Mouse (Mus musculus) midbrain, embryonic 10.5 days (tissue): ENCODE results near the gene Tmem30b. TPM values are rescaled to one million over a fixed set of nuclear protein-coding genes. Genes with fewer than 3 reads are reported as not detected.

Experiments
- DNase-seq: peaks from one replicate; pipeline ENCODE4 v3.0.0-alpha.2; 2017; ENCODE audit warnings: low spot score
- H3K27ac ChIP-seq: fragments of 300-500 bp; sonication (generic); replicated peaks from 2 replicates; pipeline ENCODE4 v1.5.1; 2016; ENCODE audit warnings: mild to moderate bottlenecking
- H3K27me3 ChIP-seq: fragments of 300-500 bp; sonication (generic); 2 replicates; pipeline ENCODE4 v1.6.1; 2016; ENCODE audit warnings: low read depth, mild to moderate bottlenecking; ENCODE audit not compliant: poor library complexity, severe bottlenecking
- H3K36me3 ChIP-seq: fragments of 300-500 bp; sonication (generic); 2 replicates; pipeline ENCODE4 v1.6.1; 2016; ENCODE audit warnings: mild to moderate bottlenecking, moderate library complexity
- H3K4me1 ChIP-seq: fragments of 300-500 bp; sonication (generic); 2 replicates; pipeline ENCODE4 v1.6.1; 2016
- H3K4me3 ChIP-seq: fragments of 300-500 bp; sonication (generic); 2 replicates; pipeline ENCODE4 v1.5.1; 2016; ENCODE audit warnings: mild to moderate bottlenecking, moderate library complexity
- H3K9me3 ChIP-seq: fragments of 300-500 bp; sonication (generic); replicated peaks from 2 replicates; pipeline ENCODE4 v1.6.1; 2016; ENCODE audit warnings: mild to moderate bottlenecking
- WGBS: fragments of 180-500 bp; shearing (Covaris S2); methylation state at CpG from one replicate; pipeline ENCODE4 v1.1.7; 2016; 5-methylcytosine and 5-hydroxymethylcytosine counted together
- polyA plus RNA-seq: library from polyadenylated mRNA; unstranded; fragments of >200 nt; fragmentation: Nextera tagmentation; extraction: Ambion mirVana; gene quantifications from 2 replicates; pipeline ENCODE4 v1.2.1, GENCODE M21; 2016

Tmem30b gene
- polyA plus RNA-seq, 1 experiment from 2014 or later: 1.8 TPM

GRCm38 (mm10) chr12:73525254-73525885 is 20.8 kb downstream of the Tmem30b start:
- Histone ChIP-seq H3K4me1 (peaks cover 25% of the 10 kb centered on the region), H3K4me3 (no peak overlapping the region), H3K27me3 (no peaks in the 10 kb centered on the region), H3K27ac (no peak overlapping the region), H3K9me3 (no peaks in the 10 kb centered on the region), H3K36me3 (no peaks in the 10 kb centered on the region)
- no peak for DNase-seq
- 70% methylated on average over 8 of the region's 8 CpGs for WGBS

- Histone ChIP-seq H3K36me3 (no peaks in the 10 kb centered on the region), H3K9me3 (no peaks in the 10 kb centered on the region), H3K27me3 (0 out of 2 replicates have a peak, but pooled peaks cover 6% of the 10 kb centered on the region), H3K27ac (no peak overlapping the region), H3K4me1 (peaks cover 12% of the 10 kb centered on the region), H3K4me3 (no peak overlapping the region)
- WGBS: 89% methylated on average over 12 of the region's 12 CpGs
- DNase-seq: no peak
Observed at GRCm38 (mm10) chr12:73523066-73523465, 23.1 kb downstream of the Tmem30b start.

GRCm38 (mm10) chr12:73521944-73522343 is 24.2 kb downstream of the Tmem30b start:
- DNase-seq: no peak
- 65% methylated on average over 3 of the region's 3 CpGs for WGBS
- Histone ChIP-seq H3K4me1 (peaks cover 12% of the 10 kb centered on the region), H3K27ac (no peak overlapping the region), H3K36me3 (no peaks in the 10 kb centered on the region), H3K9me3 (no peaks in the 10 kb centered on the region), H3K27me3 (0 out of 2 replicates have a peak, but pooled peaks cover 6% of the 10 kb centered on the region), H3K4me3 (no peak overlapping the region)

GRCm38 (mm10) chr12:73521238-73521841 is 24.9 kb downstream of the Tmem30b start:
- 58% methylated on average over 15 of the region's 15 CpGs for WGBS
- H3K4me1 ChIP-seq: peaks cover 12% of the 10 kb centered on the region
- no peak overlapping the region for H3K4me3 ChIP-seq
- no peaks in the 10 kb centered on the region for H3K36me3 ChIP-seq
- no peaks in the 10 kb centered on the region for H3K9me3 ChIP-seq
- 0 out of 2 replicates have a peak, but pooled peaks cover 6% of the 10 kb centered on the region for H3K27me3 ChIP-seq
- no peak overlapping the region for H3K27ac ChIP-seq
- DNase-seq: no peak

GRCm38 (mm10) chr12:73517768-73518167 is 28.4 kb downstream of the Tmem30b start:
- H3K27ac ChIP-seq: no peak overlapping the region
- H3K36me3 ChIP-seq: no peaks in the 10 kb centered on the region
- peaks cover 6% of the 10 kb centered on the region; the same call in 1 of the 2 replicates for H3K27me3 ChIP-seq
- DNase-seq: no peak
- WGBS: 69% methylated on average over 12 of the region's 12 CpGs
- H3K4me3 ChIP-seq: no peak overlapping the region
- H3K9me3 ChIP-seq: no peaks in the 10 kb centered on the region
- H3K4me1 ChIP-seq: peaks cover 12% of the 10 kb centered on the region

GRCm38 (mm10) chr12:73517022-73517709 is 29.0 kb downstream of the Tmem30b start:
- H3K4me1 ChIP-seq: peaks cover 12% of the 10 kb centered on the region
- H3K36me3 ChIP-seq: no peaks in the 10 kb centered on the region
- H3K27ac ChIP-seq: no peak overlapping the region

GRCm38 (mm10) chr12:73516516-73516915 is 29.7 kb downstream of the Tmem30b start:
- DNase-seq: no peak
- peaks cover 7% of the 10 kb centered on the region for H3K4me1 ChIP-seq

More at GRCm38 (mm10) chr12:73517022-73517709, 29.0 kb downstream of the Tmem30b start:
- peak; percentile 82 for DNase-seq
- Histone ChIP-seq H3K4me3 (no peak overlapping the region), H3K9me3 (no peaks in the 10 kb centered on the region), H3K27me3 (peaks cover 6% of the 10 kb centered on the region; the same call in 1 of the 2 replicates)
- WGBS: 42% methylated on average over 15 of the region's 15 CpGs

GRCm38 (mm10) chr12:73514722-73515121 is 31.5 kb downstream of the Tmem30b start:
- Histone ChIP-seq H3K9me3 (no peaks in the 10 kb centered on the region), H3K4me3 (no peak overlapping the region), H3K4me1 (no peaks in the 10 kb centered on the region), H3K27me3 (peaks cover 6% of the 10 kb centered on the region; the same call in 1 of the 2 replicates), H3K36me3 (no peaks in the 10 kb centered on the region), H3K27ac (no peak overlapping the region)
- 72% methylated on average over 6 of the region's 6 CpGs for WGBS
- no peak for DNase-seq

More at GRCm38 (mm10) chr12:73516516-73516915, 29.7 kb downstream of the Tmem30b start:
- 88% methylated on average over 8 of the region's 8 CpGs for WGBS
- H3K4me3 ChIP-seq: no peak overlapping the region
- H3K27ac ChIP-seq: no peak overlapping the region
- H3K27me3 ChIP-seq: peaks cover 6% of the 10 kb centered on the region; the same call in 1 of the 2 replicates
- no peaks in the 10 kb centered on the region for H3K36me3 ChIP-seq
- no peaks in the 10 kb centered on the region for H3K9me3 ChIP-seq

GRCm38 (mm10) chr12:73513958-73514357 is 32.2 kb downstream of the Tmem30b start:
- Histone ChIP-seq H3K9me3 (no peaks in the 10 kb centered on the region), H3K27ac (no peak overlapping the region)
- 93% methylated on average over 10 of the region's 10 CpGs for WGBS

GRCm38 (mm10) chr12:73511467-73512047 is 34.6 kb downstream of the Tmem30b start:
- no peaks in the 10 kb centered on the region for H3K36me3 ChIP-seq
- H3K27ac ChIP-seq: no peak overlapping the region
- no peaks in the 10 kb centered on the region; the same call in 1 of the 2 replicates for H3K27me3 ChIP-seq
- H3K9me3 ChIP-seq: no peaks in the 10 kb centered on the region
- H3K4me3 ChIP-seq: no peak overlapping the region
- H3K4me1 ChIP-seq: no peaks in the 10 kb centered on the region
- WGBS: 88% methylated on average over 16 of the region's 16 CpGs
- DNase-seq: no peak

More at GRCm38 (mm10) chr12:73513958-73514357, 32.2 kb downstream of the Tmem30b start:
- H3K36me3 ChIP-seq: no peaks in the 10 kb centered on the region
- H3K4me1 ChIP-seq: no peaks in the 10 kb centered on the region
- H3K27me3 ChIP-seq: peaks cover 6% of the 10 kb centered on the region; the same call in 1 of the 2 replicates
- H3K4me3 ChIP-seq: no peak overlapping the region
- no peak for DNase-seq

- no peak for DNase-seq
- Histone ChIP-seq H3K27ac (no peak overlapping the region), H3K4me1 (no peaks in the 10 kb centered on the region), H3K9me3 (no peaks in the 10 kb centered on the region), H3K4me3 (no peak overlapping the region), H3K27me3 (no peaks in the 10 kb centered on the region), H3K36me3 (no peaks in the 10 kb centered on the region)
- 86% methylated on average over 14 of the region's 14 CpGs for whole genome bisulfite sequencing
Observed at GRCm38 (mm10) chr12:73507105-73507504, 39.1 kb downstream of the Tmem30b start.

- no peak overlapping the region for H3K4me3 ChIP-seq
- DNase-seq: no peak
- WGBS: 95% methylated on average over 5 of the region's 5 CpGs
- no peaks in the 10 kb centered on the region for H3K36me3 ChIP-seq
- H3K4me1 ChIP-seq: no peaks in the 10 kb centered on the region
- H3K27ac ChIP-seq: no peak overlapping the region
- no peaks in the 10 kb centered on the region for H3K27me3 ChIP-seq
- no peaks in the 10 kb centered on the region for H3K9me3 ChIP-seq
Observed at GRCm38 (mm10) chr12:73506648-73507047, 39.5 kb downstream of the Tmem30b start.
